ENCODE assay signal across 8 mouse cellular contexts in the genomic region with DNA sequence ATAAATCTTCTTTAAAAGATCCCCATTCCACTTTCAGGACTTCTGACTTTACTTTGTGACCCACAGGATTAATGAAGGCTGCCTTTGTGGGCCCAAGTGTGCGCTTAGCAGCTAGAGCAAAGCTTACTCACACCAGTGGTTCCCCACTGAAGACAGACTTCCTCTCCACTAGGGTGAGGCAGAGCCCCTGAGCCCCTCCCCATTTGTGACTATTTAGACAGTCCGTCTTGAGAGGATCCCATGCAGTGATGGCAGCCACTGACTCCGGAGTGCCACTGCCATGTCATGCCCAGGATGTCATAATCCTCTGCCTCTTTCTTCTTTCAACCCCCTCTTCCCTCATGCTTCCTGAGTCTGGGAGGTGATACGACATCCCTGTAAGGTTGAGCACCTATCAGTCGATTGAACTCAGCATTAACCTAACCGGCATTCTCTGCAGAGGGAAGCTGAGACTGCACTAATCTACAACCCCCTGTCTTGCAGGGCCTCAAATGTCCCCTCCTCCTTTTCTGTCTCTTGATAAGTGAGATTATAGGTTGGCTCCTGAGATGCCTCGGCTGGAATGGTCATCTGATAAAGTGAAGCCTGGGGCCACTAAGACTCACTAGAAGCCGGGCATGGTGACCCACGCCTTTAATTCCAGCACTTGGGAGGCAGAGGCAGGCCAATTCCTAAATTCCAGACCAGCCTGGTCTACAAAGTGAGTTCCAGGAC. TPM values are rescaled to one million over a fixed set of nuclear protein-coding genes. Genes with fewer than 3 reads are reported as not detected.
DNase-seq lines count a peak whose midpoint lies in the region; ATAC-seq and TF ChIP-seq lines count a peak whose summit lies in the region.

No protein-coding gene starts in this region.

- no peak overlapping the region for H3K9ac ChIP-seq in heart, embryonic 12.5 days
- no peak overlapping the region for H3K9ac ChIP-seq in intestine, postnatal 0 days (ENCODE audit: low read depth, low read length)
- no peak overlapping the region; the same call in 1 of the 2 replicates for H3K9ac ChIP-seq in stomach, embryonic 16.5 days (ENCODE audit: low read length)

- H3K4me1 ChIP-seq in heart, embryonic 12.5 days (replicated peaks): peaks cover 37% of the 10 kb centered on the region
- H3K4me1 ChIP-seq in testis, adult 2 months (ENCODE audit: control insufficient read depth, insufficient read depth, low read length): peaks cover 7% of the 10 kb centered on the region
- peaks cover 8% of the 10 kb centered on the region; the same call in 1 of the 2 replicates for H3K4me1 ChIP-seq in intestine, postnatal 0 days (replicated peaks; ENCODE audit: control insufficient read depth, insufficient read depth, low read length)
- peaks cover 7% of the 10 kb centered on the region for H3K4me1 ChIP-seq in stomach, embryonic 16.5 days (ENCODE audit: control insufficient read depth, insufficient read depth, low read length)

- no peak overlapping the region for H3K4me2 ChIP-seq in heart, embryonic 12.5 days
- H3K4me2 ChIP-seq in intestine, postnatal 0 days (replicated peaks; ENCODE audit: low read depth): 0 out of 2 replicates have a peak overlapping the region, but pooled peaks have one; percentile 75
- H3K4me2 ChIP-seq in stomach, embryonic 16.5 days (ENCODE audit: low read depth, low read length): no peak overlapping the region

- H3K9me3 ChIP-seq in heart, embryonic 12.5 days (replicated peaks): no peaks in the 10 kb centered on the region
- H3K9me3 ChIP-seq in intestine, postnatal 0 days (ENCODE audit: control insufficient read depth): no peaks in the 10 kb centered on the region
- H3K9me3 ChIP-seq in stomach, embryonic 16.5 days (replicated peaks; ENCODE audit: control insufficient read depth, low read length): no peaks in the 10 kb centered on the region

- WGBS in heart, embryonic 12.5 days: 54% methylated on average over 9 of the region's 9 CpGs
- 49% methylated on average over 9 of the region's 9 CpGs for WGBS in intestine, postnatal 0 days
- WGBS in stomach, embryonic 16.5 days: 70% methylated on average over 9 of the region's 9 CpGs

- DNase-seq in heart, postnatal 4 days: no peak
- no peak for DNase-seq in testis, postnatal 10 days (ENCODE audit: low spot score)
- no peak for DNase-seq in gastrocnemius, adult 18-20 months (ENCODE audit: low spot score)
- DNase-seq in adrenal gland, adult 18-20 months (ENCODE audit: low spot score in 2 of 2): no peak

- no peak overlapping the region for H3K4me3 ChIP-seq in heart, embryonic 12.5 days
- no peak overlapping the region for H3K4me3 ChIP-seq in testis, adult 2 months (ENCODE audit: control insufficient read depth, low read depth, low read length)
- H3K4me3 ChIP-seq in intestine, postnatal 0 days (ENCODE audit: low read depth, low read length): no peak overlapping the region
- H3K4me3 ChIP-seq in stomach, embryonic 16.5 days (replicated peaks; ENCODE audit: low read length): no peak overlapping the region

- peak overlapping the region; percentile 97 for H3K27ac ChIP-seq in heart, embryonic 12.5 days (ENCODE audit: poor library complexity, severe bottlenecking)
- peak overlapping the region; percentile 81; the same call in 1 of the 2 replicates for H3K27ac ChIP-seq in testis, adult 2 months (ENCODE audit: control insufficient read depth, insufficient read depth, low read depth, low read length)
- peak overlapping the region; percentile 99 for H3K27ac ChIP-seq in intestine, postnatal 0 days (ENCODE audit: low read depth, low read length)
- peak overlapping the region; percentile 98 for H3K27ac ChIP-seq in stomach, embryonic 16.5 days (ENCODE audit: low read length)

- no peak for ATAC-seq in heart, embryonic 12.5 days (ENCODE audit: insufficient number of reproducible peaks, low FRiP score)
- no peak for ATAC-seq in intestine, postnatal 0 days
- ATAC-seq in stomach, embryonic 16.5 days (ENCODE audit: insufficient read depth, low FRiP score): no peak

- peaks cover 8% of the 10 kb centered on the region for H3K36me3 ChIP-seq in heart, embryonic 12.5 days
- H3K36me3 ChIP-seq in testis, adult 2 months (ENCODE audit: control insufficient read depth, insufficient read depth, low read length): no peaks in the 10 kb centered on the region
- H3K36me3 ChIP-seq in intestine, postnatal 0 days (ENCODE audit: control insufficient read depth, insufficient read depth): peaks cover 4% of the 10 kb centered on the region
- H3K36me3 ChIP-seq in stomach, embryonic 16.5 days (ENCODE audit: control insufficient read depth, insufficient read depth, low read length): peaks cover 3% of the 10 kb centered on the region; the same call in 1 of the 2 replicates

- TF ChIP-seq CTCF in testis, adult 2 months (IDR thresholded peaks at IDR 0.05; ENCODE audit: control insufficient read depth, insufficient read depth, insufficient replicate concordance, low read depth, low read length): no peak
- no peak for TF ChIP-seq CTCF in intestine, postnatal 0 days (IDR thresholded peaks at IDR 0.05; ENCODE audit: low read depth)

- no peaks in the 10 kb centered on the region for H3K27me3 ChIP-seq in heart, embryonic 12.5 days (replicated peaks)
- no peaks in the 10 kb centered on the region for H3K27me3 ChIP-seq in testis, adult 2 months (ENCODE audit: control insufficient read depth, insufficient read depth, low read length)
- no peaks in the 10 kb centered on the region for H3K27me3 ChIP-seq in intestine, postnatal 0 days (replicated peaks; ENCODE audit: control insufficient read depth, insufficient read depth, low read length)
- H3K27me3 ChIP-seq in stomach, embryonic 16.5 days (ENCODE audit: control insufficient read depth, insufficient read depth, low read length): no peaks in the 10 kb centered on the region

- TF ChIP-seq POLR2A in testis, adult 2 months (IDR thresholded peaks at IDR 0.05; ENCODE audit: control insufficient read depth, low read depth, low read length): no peak

RNA-seq across cellular contexts. Expression of gene Hspa8, which starts 2.4 kb away (rescaled TPM):
- polyA plus RNA-seq in heart, embryonic 12.5 days (2016; fragmentation: Nextera tagmentation; extraction: Ambion mirVana): 2,193 and 2,206 TPM in 2 replicates
- 1,000 to 10,000 TPM; 1,168 to 1,187 TPM for total RNA-seq in heart, postnatal 4 days (2021)
- 307 and 321 TPM in 2 replicates for polyA plus RNA-seq in testis, adult 2 months (2012; rRNA removed)
- polyA plus RNA-seq in intestine, postnatal 0 days (2015; fragmentation: Nextera tagmentation; extraction: Ambion mirVana): 1,042 and 1,135 TPM in 2 replicates
- polyA plus RNA-seq in stomach, embryonic 16.5 days (2015; fragmentation: Nextera tagmentation; extraction: Ambion mirVana): 2,089 and 2,252 TPM in 2 replicates
- 1,000 to 10,000 TPM in 1 of 2 experiments, 100 to 1,000 TPM in 1; 992 to 1,504 TPM for total RNA-seq in gastrocnemius, adult 18-20 months (2021)
- total RNA-seq in adrenal gland, adult 18-20 months (2021): 1,000 to 10,000 TPM; 3,946 to 4,032 TPM
